Mouse (Mus musculus) urinary bladder, adult 18-20 months (tissue): ENCODE data around the gene Galnt12.

Experiments used
- DNase-seq, 2 experiments: peaks; one replicate each; pipeline ENCODE4 v3.0.0; 2022; ENCODE audit warnings: low spot score in 2 of 2, mixed read lengths in 2 of 2

The Galnt12 gene

GRCm38 (mm10) chr4:47150806-47151205, 59.1 kb downstream of the Galnt12 start:
- DNase-seq, result no peak

- peak; percentile 40 to 73 for DNase-seq
Observed at GRCm38 (mm10) chr4:47151553-47152183, 60.0 kb downstream of the Galnt12 start.

DNA sequence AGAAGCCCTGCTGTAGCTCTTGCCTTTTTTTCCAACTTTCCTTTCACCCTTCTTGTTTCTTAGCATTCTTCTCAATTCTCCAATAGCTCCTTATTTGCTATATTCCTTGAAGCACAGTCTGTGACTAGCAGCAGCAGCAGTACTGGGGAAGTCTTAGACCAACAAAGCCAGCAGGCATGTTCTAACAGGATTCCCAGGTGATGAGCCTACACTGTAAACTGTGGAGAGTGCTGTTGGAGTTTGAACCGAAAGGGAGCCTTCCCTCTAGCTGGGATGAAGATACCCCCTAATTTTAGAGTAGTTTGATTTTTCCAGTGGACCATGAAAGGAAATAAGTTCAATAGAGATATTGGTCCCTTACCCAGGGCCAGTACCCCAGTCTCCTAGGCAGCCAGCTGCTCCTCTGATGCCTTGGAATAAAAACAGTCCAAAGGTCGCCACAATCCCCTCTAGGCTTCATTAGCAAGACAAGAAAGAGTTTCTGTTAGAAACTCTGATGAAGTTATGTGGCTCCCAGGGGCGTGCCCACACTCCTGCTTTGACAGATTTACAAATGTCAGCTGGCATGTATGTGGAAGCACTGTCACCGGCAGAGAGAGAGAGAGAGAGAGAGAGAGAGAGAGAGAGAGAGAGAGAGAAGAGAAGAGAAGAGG, 69.5 kb downstream of the Galnt12 start:
- DNase-seq, result no peak

- no peak for DNase-seq
Observed at GRCm38 (mm10) chr4:47161756-47162587, 70.3 kb downstream of the Galnt12 start.

GRCm38 (mm10) chr4:47172314-47172713, 80.6 kb downstream of the Galnt12 start:
- DNase-seq, result no peak
